Mouse (Mus musculus): ENCODE results near the gene Gpr87. TPM values are rescaled to one million over a fixed set of nuclear protein-coding genes. Genes with fewer than 3 reads are reported as not detected.
"Not testable (repeated sequence)": the region's sequence is repeated elsewhere in the genome, so short reads cannot be mapped to it uniquely, and the experiment has no call there.

Gpr87 gene
- total RNA-seq, 2 experiments from 2014 or later: not detected

- DNase-seq: no peak
Measured at GRCm38 (mm10) chr3:59187336-59187735, 7.6 kb downstream of the Gpr87 start.

GRCm38 (mm10) chr3:59185662-59186061 is 9.2 kb downstream of the Gpr87 start:
- no peak for DNase-seq

- DNase-seq: no peak
Measured at GRCm38 (mm10) chr3:59182129-59182528, 12.8 kb downstream of the Gpr87 start.

GRCm38 (mm10) chr3:59181134-59181533 is 13.8 kb downstream of the Gpr87 start:
- DNase-seq: no peak

GRCm38 (mm10) chr3:59176871-59177270 is 18.0 kb downstream of the Gpr87 start:
- DNase-seq: no peak

GRCm38 (mm10) chr3:59175234-59175633 is 19.7 kb downstream of the Gpr87 start:
- DNase-seq: peak; percentile 16

- no peak for DNase-seq
Measured at GRCm38 (mm10) chr3:59174426-59175154, 20.3 kb downstream of the Gpr87 start.

GRCm38 (mm10) chr3:59169921-59170627 is 24.8 kb downstream of the Gpr87 start:
- DNase-seq: no peak

- no peak for DNase-seq
Measured at GRCm38 (mm10) chr3:59169215-59169614, 25.7 kb downstream of the Gpr87 start.

- no peak for DNase-seq
Measured at GRCm38 (mm10) chr3:59168476-59168875, 26.4 kb downstream of the Gpr87 start.

- no peak for DNase-seq
Measured at GRCm38 (mm10) chr3:59167417-59168054, 27.4 kb downstream of the Gpr87 start.

- DNase-seq: no peak
Measured at GRCm38 (mm10) chr3:59160465-59160864, 34.4 kb downstream of the Gpr87 start.

GRCm38 (mm10) chr3:59157048-59157447 is 37.9 kb downstream of the Gpr87 start:
- DNase-seq: no peak

- no peak for DNase-seq
Measured at GRCm38 (mm10) chr3:59155404-59155803, 39.5 kb downstream of the Gpr87 start.

- no peak for DNase-seq
Measured at GRCm38 (mm10) chr3:59154888-59155287, 40.0 kb downstream of the Gpr87 start.

- no peak for DNase-seq
Measured at GRCm38 (mm10) chr3:59153424-59153823, 41.5 kb downstream of the Gpr87 start, which contains the start of gene P2ry14. Gene P2ry14 (minus strand): TSS chr3:59153618.

GRCm38 (mm10) chr3:59150624-59151023 is 44.3 kb downstream of the Gpr87 start:
- no peak for DNase-seq

- DNase-seq: no peak
Measured at GRCm38 (mm10) chr3:59149646-59150045, 45.3 kb downstream of the Gpr87 start.

GRCm38 (mm10) chr3:59145194-59145593 is 49.7 kb downstream of the Gpr87 start:
- DNase-seq: no peak

- no peak for DNase-seq
Measured at GRCm38 (mm10) chr3:59141507-59142305, 53.2 kb downstream of the Gpr87 start.

GRCm38 (mm10) chr3:59140941-59141340 is 54.0 kb downstream of the Gpr87 start:
- DNase-seq: not testable (repeated sequence)

- no peak for DNase-seq
Measured at GRCm38 (mm10) chr3:59140115-59140514, 54.8 kb downstream of the Gpr87 start.
